Mouse (Mus musculus) olfactory bulb, adult 2 months (tissue): ENCODE results near the gene Cotl1. TPM values are rescaled to one million over a fixed set of nuclear protein-coding genes. Genes with fewer than 3 reads are reported as not detected.
A peak's percentile ranks its signal among the peaks of the same experiment; 100 is the strongest.

Source experiments
- H3K27ac ChIP-seq: fragments of 200-500 bp; 2 replicates; pipeline ENCODE4 v1.5.1; 2012; ENCODE audit warnings: low read depth, low read length; ENCODE audit not compliant: insufficient read depth
- H3K4me1 ChIP-seq: fragments of 200-500 bp; 2 replicates; pipeline ENCODE4 v1.6.1; 2012; ENCODE audit warnings: low read length; ENCODE audit not compliant: control insufficient read depth, insufficient read depth
- H3K4me3 ChIP-seq: fragments of 200-500 bp; 2 replicates; pipeline ENCODE4 v1.5.1; 2012; ENCODE audit warnings: mild to moderate bottlenecking, low read depth, low read length, moderate library complexity; ENCODE audit not compliant: insufficient read depth
- CTCF ChIP-seq: fragments of 200-500 bp; IDR thresholded peaks from 2 replicates; pipeline ENCODE4 v1.5.1; 2012; ENCODE audit warnings: low read depth, mild to moderate bottlenecking, low read length, moderate library complexity; ENCODE audit not compliant: insufficient read depth
- POLR2A ChIP-seq: fragments of 200-500 bp; IDR thresholded peaks from 2 replicates; pipeline ENCODE4 v1.6.1; 2012; ENCODE audit warnings: mild to moderate bottlenecking, low read depth, low read length, moderate library complexity; ENCODE audit not compliant: insufficient read depth
- WGBS: fragments of 180-500 bp; shearing (Covaris S2); methylation state at CpG from one replicate; pipeline ENCODE4 v1.1.7; 2018; 5-methylcytosine and 5-hydroxymethylcytosine counted together
- polyA plus RNA-seq: library from polyadenylated mRNA; stranded (reverse); fragments of >200 nt; gene quantifications from 2 replicates; pipeline ENCODE4 v1.2.4, GENCODE M21; 2012; ENCODE audit warnings: low replicate concordance; ENCODE audit not compliant: missing spikeins, insufficient read depth, insufficient read length

The Cotl1 gene
- polyA plus RNA-seq, 1 experiment, result not detected

DNA sequence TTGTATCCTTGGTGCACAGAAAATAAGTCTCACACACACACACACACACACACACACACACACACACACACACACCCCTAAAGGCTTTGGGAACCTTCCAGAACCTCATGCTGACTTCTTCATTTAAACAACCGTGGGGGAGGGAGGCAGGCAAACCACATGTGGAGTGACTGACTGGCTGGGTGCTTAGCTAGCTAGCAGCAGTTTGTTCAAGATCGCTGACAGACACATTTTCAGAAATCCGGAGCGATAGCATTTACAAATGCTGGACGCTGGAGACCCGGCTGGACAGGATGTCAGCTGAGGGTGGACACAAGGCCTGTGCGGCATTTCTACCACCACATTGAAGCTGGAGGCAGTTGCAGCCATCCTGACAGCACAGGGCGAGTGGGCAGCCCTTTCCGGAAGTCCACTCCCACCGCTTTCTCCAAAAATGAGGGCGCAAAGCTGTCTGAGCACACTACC lies 15.5 kb downstream of the Cotl1 start:
- TF ChIP-seq CTCF, result no peak
- no peak for TF ChIP-seq POLR2A
- WGBS, result 53% methylated on average over 11 of the region's 11 CpGs
- Histone ChIP-seq H3K4me3 (no peak overlapping the region), H3K4me1 (peaks cover 56% of the 10 kb centered on the region), H3K27ac (no peak overlapping the region)

DNA sequence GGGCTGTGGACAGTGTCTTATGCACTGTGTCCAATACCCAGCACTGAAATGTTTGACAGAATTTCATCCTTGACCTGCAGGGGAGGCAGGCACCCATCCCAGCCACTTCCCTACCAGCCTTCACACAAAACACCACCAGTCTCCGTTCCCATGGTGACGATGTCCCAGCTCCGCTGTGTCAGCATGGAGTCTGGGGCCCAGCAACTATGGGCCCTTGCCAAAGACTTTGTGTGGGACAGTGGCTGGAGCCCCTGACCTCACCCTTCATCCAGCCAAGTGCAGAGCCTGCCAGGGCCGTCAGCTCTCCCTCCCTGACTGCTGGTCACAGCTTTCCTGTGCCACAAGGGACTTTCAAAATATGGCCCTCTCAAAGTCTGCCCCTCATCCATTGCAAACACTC lies 16.2 kb downstream of the Cotl1 start:
- Histone ChIP-seq H3K4me1 (peaks cover 55% of the 10 kb centered on the region), H3K27ac (no peak overlapping the region), H3K4me3 (no peak overlapping the region)
- TF ChIP-seq POLR2A (no peak), CTCF (no peak)
- 46% methylated on average over 4 of the region's 4 CpGs for WGBS

DNA sequence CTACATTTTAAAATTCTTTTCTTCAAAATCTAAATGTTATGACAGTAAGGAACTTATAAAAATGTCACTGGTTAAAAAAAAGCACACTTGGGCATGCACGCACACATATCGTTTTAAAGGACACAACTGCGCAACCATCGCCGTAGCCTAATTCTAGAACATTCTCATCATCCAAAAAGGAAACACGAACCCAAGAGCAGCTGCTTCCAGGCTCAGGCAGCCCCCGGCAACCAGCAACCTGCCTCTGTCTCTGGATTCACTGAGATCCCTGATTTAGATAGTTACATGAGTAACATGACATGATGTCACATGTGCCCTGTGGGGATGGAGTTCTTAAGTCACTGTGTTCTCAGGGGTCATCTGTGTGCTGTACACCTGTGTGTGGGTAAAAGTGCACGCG lies 17.1 kb downstream of the Cotl1 start:
- TF ChIP-seq CTCF (no peak), POLR2A (no peak)
- WGBS, result 84% methylated on average over 9 of the region's 9 CpGs
- Histone ChIP-seq H3K4me1 (peaks cover 55% of the 10 kb centered on the region), H3K4me3 (no peak overlapping the region), H3K27ac (no peak overlapping the region)

DNA sequence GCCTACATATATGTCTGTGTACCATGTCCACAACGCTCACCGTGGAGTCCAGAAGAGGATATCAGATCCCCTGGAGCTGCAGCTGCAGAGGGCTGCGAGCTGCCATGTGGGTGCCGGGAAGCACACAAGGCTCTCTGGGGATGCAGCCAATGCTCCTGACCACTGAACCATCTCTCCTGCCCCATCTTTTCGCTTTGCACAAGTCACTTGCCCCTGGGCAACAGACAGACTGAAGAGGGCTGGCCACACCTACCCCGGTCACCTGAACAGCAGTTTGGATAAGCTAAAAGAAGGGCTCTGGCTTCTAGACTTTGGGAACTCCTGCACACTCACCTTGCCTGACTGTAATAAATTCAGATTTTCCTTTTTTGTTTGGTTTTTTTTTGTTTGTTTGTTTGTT lies 18.7 kb downstream of the Cotl1 start:
- TF ChIP-seq POLR2A, result no peak
- no peak for TF ChIP-seq CTCF
- Histone ChIP-seq H3K4me1 (peaks cover 51% of the 10 kb centered on the region), H3K4me3 (no peak overlapping the region), H3K27ac (no peak overlapping the region)
- WGBS, result 95% methylated on average over 6 of the region's 6 CpGs

DNA sequence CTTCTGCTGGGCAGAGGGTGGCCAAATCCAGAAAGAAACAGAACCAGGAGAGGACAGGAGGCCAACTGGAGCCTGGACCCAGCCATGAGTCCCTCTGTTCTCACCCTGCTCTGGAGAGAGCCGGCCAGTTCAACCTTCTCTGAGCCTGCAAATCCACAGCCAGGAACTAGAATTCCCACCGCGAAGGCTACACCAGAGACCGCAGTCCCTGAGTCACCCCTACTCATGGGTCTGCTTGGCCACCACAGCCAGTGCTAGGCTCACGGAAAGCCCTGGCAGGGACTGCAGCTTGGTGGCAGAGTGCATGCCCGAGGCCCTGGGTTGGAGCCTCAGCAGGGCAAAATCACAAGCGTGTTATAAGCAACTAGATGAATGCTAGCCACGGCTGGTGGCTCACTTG lies 20.4 kb downstream of the Cotl1 start:
- peaks cover 50% of the 10 kb centered on the region for H3K4me1 ChIP-seq
- no peak overlapping the region for H3K4me3 ChIP-seq
- TF ChIP-seq CTCF (no peak), POLR2A (no peak)
- H3K27ac ChIP-seq, result no peak overlapping the region
- 88% methylated on average over 8 of the region's 8 CpGs for WGBS

DNA sequence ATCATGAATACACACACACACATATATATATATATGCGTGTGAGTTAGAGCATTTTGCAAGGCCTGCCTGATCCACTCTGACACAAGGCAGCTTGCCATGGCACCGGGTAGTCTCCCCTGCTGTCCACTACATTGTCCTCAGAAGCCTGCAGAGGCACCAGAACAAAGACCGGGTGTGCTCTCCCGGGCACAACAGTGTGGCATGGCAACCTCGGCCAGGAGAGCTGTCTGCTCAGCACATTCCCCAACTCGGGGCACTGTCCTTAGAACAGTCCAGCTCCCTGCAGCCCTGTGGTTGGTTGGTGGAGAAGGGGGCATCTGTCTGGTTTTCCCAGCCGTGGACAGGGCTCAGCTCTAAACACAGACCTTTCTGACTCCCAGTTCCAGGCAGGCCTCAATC lies 21.0 kb downstream of the Cotl1 start:
- TF ChIP-seq CTCF (no peak), POLR2A (no peak)
- Histone ChIP-seq H3K4me3 (no peak overlapping the region), H3K27ac (no peak overlapping the region), H3K4me1 (peaks cover 44% of the 10 kb centered on the region)
- WGBS, result 54% methylated on average over 7 of the region's 7 CpGs

DNA sequence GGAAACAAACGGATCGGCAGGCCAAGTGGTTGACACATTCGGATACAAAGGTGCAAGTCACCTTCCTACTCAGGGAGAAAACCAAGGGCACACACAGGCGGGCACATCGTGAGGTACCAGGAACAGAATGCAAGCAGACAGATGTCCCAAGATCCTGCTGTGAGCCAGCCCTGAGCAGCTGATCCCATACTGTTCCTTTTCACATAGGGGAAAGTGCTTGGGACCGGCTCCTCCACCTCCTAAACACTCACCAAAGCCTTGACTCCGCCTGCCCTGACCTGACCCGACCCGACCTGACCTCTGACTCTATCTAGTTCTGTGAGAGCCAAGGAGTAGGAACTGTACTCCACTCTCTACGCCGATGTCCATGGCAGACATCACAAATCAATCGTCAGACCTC lies 22.9 kb downstream of the Cotl1 start:
- TF ChIP-seq POLR2A, result no peak
- no peak for TF ChIP-seq CTCF
- Histone ChIP-seq H3K4me1 (peaks cover 50% of the 10 kb centered on the region), H3K27ac (peak overlapping the region; percentile 87), H3K4me3 (no peak overlapping the region)
- 44% methylated on average over 12 of the region's 12 CpGs for WGBS

DNA sequence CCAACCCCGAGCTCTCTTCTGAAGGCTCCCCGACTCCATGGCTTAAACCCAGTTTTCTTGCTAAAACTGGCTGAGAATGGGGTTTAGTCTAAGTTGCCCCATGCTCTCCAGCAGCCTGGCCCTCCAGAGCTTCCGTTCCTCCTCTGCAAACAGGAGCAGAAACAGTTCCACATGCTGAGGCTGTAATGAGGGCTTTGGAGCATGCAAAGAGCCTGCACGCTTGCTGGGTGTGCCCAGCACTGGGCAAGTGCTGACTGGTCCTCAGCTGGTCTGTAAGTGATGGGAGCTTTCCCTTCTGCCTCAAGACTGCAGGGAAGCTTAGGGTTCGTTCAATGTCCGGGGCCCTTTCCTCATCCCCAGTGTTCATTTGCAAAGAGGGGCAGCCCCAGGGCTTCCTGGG lies 24.1 kb downstream of the Cotl1 start:
- H3K4me1 ChIP-seq, result peaks cover 60% of the 10 kb centered on the region
- TF ChIP-seq POLR2A (no peak), CTCF (no peak)
- 69% methylated on average over 6 of the region's 6 CpGs for WGBS
- H3K27ac ChIP-seq, result peak overlapping the region; percentile 87; the same call in 1 of the 2 replicates
- no peak overlapping the region for H3K4me3 ChIP-seq

DNA sequence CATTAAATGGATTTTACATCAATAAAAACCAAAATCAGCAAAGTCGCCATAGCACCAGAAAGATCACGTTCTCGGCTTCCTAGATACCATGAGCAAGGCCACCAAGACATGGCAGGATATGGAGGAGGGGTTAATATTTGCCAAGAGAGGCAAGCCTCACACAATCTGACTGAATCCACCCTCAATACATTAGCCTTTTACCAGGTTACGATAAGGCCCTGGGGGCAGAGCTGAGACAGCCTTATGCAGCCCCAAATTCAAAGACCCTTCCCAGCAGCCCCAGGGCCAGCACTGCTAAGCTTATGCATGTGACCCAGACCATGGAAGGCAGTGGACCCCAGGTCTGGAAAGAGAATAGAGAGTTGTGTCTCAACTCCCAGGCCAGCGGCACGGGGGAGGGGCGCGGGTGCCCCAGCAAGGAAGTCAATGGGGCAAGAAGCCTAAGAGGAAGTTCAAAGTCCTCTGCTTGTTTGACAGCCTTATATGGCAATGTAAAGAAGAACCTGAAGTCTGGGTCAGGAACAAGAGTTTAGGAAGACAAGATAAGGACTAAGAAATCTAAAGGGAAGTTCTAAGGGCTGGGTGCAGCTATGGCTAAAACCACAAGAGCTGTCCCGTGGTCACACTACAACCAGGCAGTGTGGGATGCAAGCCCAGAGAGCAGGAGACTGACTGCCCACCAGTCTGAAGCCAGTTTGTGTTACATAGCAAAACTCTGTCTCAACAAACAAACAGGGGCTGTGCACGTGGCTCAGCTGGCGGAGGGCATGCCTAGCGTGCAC lies 27.5 kb downstream of the Cotl1 start:
- Histone ChIP-seq H3K4me3 (no peak overlapping the region), H3K27ac (no peak overlapping the region), H3K4me1 (peaks cover 70% of the 10 kb centered on the region)
- TF ChIP-seq POLR2A, result no peak
- no peak for TF ChIP-seq CTCF
- 84% methylated on average over 12 of the region's 12 CpGs for WGBS

DNA sequence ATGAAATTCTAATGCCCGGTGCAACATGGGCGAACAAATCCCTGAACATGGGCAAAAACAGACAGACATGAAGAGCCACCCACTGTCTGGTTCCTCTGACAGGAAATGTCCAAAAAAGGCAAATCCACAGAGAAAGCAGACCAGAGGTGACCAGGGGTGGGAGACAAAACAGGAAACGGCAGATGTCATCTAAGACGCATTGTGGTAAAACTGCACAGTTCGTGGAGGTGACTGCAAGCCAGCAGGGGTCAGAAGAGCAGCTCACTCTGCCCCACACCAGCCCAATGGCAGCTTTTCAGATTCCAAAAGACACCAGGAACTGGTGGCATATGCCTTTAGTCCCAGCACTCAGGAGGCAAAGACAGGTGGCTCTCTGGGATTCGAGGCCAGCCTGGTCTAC lies 28.4 kb downstream of the Cotl1 start:
- 65% methylated on average over 6 of the region's 6 CpGs for WGBS
- H3K4me3 ChIP-seq, result no peak overlapping the region
- TF ChIP-seq CTCF (no peak), POLR2A (no peak)
- no peak overlapping the region for H3K27ac ChIP-seq
- peaks cover 64% of the 10 kb centered on the region for H3K4me1 ChIP-seq
